Mouse (Mus musculus): ENCODE results near the gene Lhcgr.

DNA sequence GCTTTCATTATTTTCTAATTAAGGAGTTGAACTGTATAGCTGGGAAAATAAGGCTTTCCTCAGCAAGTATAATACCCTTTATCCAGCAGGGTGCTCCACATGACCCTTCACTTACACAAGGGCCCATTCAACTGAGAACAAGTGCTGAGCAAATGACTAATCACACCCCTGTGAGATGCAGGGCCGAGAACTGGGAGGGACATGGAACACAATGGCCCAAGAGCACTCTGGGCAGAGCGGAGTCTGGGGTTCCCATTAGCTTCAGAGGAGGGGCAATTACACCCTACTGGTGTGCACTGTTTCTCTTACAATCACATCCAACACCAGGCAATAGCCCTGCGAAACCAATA is 27.7 kb downstream of the Lhcgr start:
- TF ChIP-seq CTCF (IDR thresholded peaks at IDR 0.05; ENCODE audit: extremely low read depth, insufficient read depth, low read length) (no peak), POLR2A (IDR thresholded peaks at IDR 0.05; ENCODE audit: extremely low read depth, insufficient read depth, low read length) (no peak)

Data from cortical plate, adult 2 months (tissue).